Mouse (Mus musculus): ENCODE results near the gene Lclat1. TPM values are rescaled to one million over a fixed set of nuclear protein-coding genes. Genes with fewer than 3 reads are reported as not detected.

The Lclat1 gene
- polyA plus RNA-seq, 1 experiment: 2.9 TPM

DNA sequence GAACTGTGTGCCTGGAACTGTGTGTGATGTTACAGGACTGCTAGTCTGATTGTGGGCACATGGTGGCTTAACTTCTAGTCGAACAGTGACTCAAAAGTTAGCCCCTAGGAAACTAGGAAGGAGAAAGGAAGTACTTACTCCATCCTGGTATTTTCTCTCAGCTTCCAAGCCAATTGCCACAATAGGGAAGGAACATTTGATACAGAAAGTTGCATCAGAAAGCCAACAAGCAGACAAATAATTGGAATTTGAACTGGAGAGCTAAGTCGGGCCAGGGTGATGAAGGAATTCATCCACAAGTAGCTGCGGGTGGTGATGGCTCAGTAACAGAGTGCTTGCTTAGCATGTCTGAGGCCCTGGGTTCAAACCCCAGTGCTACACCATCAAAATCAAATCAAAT, 30.1 kb upstream of the Lclat1 start:
- TF ChIP-seq GATA1 (IDR thresholded peaks at IDR 0.05; ENCODE audit: low read length): no peak

DNA sequence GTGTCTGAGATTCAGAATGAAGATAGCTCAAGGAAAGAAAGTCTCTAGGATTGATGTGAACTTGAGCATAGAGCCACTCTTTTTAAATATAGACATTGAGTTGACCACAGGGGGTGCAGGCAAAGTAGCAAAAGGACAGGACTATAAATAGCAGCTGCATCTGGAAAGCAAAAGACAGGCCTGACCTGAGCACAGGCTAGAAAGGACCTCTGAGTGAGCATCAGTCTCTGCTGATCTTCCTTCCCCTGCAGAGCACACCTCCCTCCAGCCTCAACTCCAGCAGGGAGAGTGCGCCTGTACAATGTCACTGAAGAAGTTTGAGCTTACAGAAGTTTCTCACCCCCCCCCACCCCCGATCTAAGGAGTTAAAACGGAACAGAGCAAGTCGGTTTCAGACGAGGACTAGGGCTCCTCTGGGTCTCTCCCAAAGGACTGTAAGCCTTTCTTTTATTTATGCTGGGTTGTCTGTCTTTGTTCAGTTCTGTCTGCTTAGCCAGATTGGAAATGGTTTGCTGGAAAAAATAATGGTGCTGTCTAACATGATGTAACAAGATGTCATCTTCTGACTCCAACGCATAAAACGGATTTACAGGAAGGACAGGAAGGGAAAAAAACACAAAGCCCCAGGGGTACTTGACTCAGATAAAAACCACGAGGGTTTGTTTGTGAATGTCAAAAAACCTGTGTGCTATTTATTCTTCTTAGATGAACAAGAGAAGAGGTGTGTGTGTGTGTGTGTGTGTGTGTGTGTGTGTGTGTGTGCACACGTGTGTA, 26.2 kb upstream of the Lclat1 start:
- no peak for TF ChIP-seq GATA1 (IDR thresholded peaks at IDR 0.05; ENCODE audit: low read length)

DNA sequence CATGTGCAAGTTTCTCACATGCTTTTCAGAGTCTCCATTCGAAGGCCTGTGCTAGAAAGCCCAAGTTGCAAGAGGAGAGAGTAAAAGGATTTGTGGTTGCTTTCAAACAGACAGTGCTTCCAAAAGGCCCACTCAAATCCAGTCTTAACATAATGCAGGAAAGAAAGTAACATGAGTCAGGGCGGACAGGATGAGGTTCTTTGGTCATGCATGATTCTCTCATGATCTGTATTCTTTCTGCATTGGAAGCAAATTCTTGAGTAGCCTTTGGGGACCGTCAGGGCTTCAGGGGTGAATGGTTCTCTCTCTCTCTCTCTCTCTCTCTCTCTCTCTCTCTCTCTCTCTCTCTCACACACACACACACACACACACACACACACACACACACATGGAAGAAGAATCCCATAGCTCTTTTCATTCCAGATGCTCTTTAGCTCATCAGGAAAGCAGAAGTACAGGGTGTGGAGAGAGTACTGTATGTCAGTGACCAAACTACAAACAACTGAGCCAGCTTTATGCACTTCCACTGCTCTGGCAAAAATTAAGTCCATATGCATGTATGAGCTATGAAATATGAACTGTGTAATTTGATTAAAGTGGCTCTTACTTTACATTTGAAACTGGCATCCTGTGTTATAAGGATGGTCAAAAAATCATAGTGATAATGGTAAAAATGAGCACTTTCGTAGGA, 25.1 kb upstream of the Lclat1 start:
- TF ChIP-seq GATA1 (IDR thresholded peaks at IDR 0.05; ENCODE audit: low read length): no peak

DNA sequence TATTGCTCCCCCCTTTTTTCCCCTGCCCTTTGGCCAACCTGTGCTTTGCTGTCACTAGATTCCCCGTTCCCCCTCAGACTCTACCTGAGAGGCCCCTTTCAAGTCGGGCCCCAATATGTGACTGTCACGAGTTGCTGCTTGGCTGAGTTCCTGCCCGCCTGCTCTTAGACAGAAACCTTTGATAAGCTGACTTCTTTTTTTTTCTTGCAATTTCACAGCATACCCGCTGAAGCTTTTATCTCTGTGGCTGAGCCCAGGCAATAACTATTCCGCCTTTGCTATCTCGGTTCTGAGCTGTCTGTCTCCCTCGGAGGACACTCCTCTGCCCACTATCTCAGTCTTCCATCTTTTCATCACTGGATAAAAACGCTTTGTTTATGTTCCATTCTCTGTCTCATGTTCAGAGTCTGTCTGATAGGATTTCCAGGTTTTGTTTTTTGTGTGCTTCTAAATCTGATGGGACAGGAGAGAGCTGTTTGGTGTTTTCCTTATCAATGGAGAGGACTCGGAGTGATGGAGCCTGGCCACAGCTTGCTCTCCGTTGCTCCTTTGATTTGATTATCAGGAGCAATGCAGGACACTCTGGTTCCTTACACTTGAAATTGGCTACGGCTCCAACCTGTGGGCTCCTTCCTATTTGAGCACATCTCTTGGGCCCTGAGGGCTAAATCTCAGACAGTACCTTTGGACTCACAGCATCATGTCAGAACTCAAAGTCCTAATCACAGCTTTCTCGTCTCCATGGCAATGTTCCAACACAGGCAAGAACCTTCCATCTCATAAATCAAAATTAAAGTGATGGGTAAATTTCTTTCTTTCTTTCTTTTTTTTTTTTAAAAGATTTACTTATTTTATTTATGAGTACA, 20.5 kb upstream of the Lclat1 start:
- TF ChIP-seq GATA1 (IDR thresholded peaks at IDR 0.05; ENCODE audit: low read length): peak; percentile 14

DNA sequence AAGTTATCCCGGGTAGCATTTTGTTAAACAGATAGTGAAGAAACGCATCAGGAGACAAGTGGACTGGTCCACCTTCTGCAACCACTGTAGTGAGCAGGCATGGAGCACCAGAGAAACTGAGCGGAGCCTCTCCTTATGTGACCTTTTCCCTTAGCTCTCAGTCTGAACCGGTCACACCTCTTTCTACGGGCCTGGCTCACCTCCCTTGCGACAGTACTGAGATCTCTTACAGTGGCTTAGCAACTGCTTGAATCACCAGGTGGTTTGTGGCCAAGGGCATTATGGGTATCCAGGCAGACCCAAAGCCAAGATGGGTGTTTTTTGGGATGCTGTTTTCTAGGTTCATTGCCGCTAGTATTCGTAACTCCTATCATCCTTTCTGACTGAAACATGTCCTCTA, 16.4 kb upstream of the Lclat1 start:
- TF ChIP-seq GATA1 (IDR thresholded peaks at IDR 0.05; ENCODE audit: low read length): no peak

DNA sequence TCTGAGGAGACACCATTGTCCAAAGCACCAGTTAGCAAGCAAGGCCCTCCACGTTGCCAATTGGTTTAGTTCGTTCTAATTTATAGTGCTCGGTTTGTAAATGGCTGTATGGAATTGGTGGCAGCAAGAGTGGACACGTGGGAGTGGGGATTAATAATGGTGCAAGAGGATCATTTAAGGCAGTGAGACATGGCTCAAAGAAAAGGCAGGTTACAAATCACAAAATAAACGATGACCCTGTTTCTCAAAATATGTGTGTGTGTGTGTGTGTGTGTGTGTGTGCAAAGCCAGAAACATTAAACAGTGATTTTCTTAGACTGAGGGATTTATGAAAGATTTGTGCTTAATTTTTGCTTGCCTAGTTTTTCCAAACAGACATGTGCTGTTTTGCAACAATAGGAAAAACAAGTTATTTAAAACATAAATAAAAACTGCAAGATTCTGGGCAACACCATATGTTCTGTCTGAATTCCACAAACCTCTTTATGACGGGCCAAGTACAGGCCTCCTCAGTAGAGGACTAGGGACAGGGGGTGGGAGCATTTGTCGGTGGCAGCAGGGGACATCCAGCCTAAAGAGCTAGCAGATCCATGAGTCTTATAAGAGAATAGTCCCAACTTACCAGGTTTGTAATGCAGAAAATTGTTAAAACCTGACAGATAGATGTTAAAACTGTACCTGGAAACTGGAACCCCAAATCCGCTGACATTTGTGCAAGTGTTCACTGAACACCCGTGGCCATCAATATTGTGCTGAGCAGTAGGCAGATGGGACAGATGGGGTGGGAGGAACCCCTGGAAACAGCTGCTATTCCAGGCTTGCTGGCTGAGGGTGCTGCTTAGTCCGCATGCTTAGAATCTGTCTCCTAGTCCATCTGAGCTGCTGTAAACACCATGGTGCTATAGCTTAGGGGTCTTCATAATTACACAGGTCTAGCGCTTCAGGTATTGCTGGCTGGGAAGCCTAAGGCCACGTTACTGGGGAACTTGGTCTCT, 15.4 kb upstream of the Lclat1 start:
- no peak for TF ChIP-seq GATA1 (IDR thresholded peaks at IDR 0.05; ENCODE audit: low read length)

DNA sequence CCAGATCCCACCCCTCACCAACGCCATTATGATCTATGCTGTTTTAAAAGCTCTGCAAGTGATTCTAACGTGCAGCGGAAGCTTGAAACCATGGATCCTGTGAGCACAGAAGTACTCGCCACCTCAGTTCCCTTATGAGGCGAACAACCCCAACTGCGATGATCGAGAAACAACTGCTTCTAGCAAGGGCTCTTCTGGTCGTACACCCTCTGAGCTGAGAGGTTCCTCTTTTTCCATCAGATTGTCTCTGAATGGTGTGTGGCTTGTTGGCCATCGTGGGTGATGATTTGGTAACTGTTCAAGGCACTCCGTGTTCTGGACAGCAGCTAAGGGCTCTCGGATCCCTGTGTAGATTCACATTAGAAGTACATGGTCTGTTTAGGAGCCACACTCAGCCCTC, 12.7 kb upstream of the Lclat1 start:
- TF ChIP-seq GATA1 (IDR thresholded peaks at IDR 0.05; ENCODE audit: low read length): no peak

DNA sequence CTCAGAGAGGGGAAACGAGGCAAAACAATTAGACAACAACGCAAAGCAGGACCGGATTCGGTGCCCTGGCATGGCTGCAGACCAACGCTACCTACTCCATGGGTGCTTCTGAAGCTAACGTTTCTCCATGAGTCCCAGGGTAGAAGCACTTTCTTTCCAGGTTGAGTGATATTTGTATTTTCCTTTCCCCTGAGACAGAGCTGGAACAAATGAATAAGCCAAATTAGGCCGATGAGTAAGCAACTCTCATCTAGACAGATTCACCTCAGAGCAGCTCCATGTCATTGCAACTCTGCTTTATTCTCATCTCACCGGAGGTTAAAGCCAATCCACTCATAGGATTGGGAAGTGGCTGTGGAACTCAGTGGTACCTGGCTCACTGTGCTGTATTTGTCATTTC, 12.2 kb upstream of the Lclat1 start:
- TF ChIP-seq GATA1 (IDR thresholded peaks at IDR 0.05; ENCODE audit: low read length): no peak

DNA sequence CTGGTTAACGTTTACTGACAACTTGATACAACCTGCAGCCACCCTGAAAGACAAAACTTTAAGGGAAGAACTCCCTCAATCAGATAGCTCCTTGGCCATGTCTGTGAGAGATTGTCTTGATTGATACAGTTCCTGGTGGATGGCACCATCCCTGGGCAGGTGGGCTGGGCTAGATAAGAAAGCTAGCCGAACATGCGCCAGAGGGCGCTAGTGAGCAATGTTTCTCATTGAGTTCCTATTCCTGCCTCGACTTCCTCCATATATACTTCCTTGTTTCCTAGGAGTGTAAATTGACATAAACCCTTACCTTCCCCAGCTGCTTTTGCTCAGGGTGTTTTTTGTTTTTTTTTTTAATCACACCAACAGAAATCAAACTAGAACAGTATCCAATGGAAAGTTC, 11.3 kb upstream of the Lclat1 start:
- TF ChIP-seq GATA1 (IDR thresholded peaks at IDR 0.05; ENCODE audit: low read length): no peak

DNA sequence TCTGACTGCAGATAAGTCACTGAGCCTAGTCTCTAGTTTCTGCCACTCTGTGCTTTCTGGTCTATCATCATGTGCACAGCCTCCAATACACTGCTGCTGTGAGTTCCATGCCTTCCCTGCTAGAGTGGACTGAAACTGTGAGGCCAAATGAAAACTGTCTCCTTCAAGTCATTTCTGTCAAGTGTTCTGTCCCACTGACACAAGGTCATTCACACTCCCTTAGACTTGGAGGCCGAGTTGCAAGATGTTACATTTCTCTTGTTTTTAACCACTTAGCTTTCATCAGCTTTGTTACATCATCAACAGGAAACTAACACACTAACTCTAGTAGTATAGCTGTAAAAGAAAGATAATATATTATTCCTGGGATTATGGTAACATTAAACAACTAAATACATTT, 9.1 kb upstream of the Lclat1 start:
- TF ChIP-seq GATA1 (IDR thresholded peaks at IDR 0.05; ENCODE audit: low read length): no peak

DNA sequence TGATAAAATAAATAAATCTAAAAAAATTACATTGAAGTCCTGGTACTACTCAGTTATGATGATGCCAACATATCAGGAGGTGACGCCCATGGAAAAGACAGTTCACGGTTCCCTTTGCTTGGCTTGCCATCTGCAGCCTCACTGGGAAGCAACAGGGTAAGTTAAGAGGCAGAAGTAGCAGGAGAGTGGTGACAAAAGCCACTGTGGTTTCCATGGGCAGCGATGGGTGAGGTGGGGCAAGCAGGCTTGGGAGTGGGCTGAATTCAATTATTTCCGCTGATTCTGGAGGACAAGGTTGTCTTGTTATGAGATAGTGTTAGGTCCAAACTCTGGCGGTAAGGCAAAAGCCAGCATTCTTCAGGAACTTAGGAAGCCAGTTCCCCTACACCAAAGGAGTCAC, 7.4 kb upstream of the Lclat1 start:
- no peak for TF ChIP-seq GATA1 (IDR thresholded peaks at IDR 0.05; ENCODE audit: low read length)

DNA sequence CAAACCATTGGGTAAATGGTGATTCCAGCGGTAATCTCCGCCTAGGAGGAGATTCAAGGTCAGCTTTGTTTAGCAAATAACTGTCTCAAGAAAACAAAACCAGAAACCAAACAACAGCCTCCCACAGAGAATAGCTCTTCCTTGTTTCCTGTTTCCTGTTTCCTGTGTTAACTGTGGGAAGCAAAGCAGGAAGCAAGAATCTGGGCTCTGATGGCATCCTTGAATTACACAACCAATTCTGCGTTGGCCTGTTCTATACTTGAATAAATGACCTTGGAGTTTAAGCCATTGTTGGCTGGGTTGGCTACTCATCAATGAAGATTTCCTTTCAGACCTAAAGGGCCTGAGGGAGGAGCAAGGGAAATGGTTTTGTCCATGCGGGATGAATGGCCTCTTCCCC, 5.2 kb upstream of the Lclat1 start:
- no peak for TF ChIP-seq GATA1 (IDR thresholded peaks at IDR 0.05; ENCODE audit: low read length)

DNA sequence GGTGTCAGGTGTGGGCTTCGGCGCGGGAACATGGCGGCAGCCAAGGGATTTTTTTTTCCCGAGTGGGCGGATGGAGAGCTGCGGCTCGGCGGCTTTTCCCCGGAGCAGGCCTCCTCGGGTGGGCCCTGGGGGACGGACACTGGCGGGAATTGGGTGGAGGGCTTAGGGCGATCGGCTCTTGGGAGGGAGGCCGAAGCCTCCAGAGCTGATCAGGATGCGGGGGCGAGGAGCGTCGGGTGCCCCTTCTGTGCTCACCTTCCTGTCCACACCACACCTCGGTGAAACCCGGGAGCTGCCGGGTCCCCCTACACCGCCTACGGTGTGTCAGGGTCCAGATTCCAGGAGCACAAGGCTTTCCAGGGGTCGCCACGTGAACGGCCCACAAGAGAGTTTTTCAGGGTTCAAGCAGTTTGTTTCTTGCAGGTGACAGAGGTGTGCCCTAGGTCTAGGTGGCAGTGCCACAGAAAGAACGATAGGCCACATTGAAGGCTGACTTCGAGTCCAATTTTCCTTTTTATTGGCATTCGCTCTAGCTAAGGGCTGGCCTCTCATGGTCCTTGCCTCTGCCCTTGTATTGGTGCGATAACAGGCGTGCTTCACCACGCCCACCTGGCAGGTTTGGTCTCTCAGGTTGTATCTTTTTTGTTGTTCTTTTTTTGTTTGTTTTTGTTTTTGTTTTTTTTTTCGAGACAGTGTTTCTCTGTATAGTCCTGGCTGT, 544 bp downstream of the Lclat1 start:
- no peak for TF ChIP-seq GATA1 (IDR thresholded peaks at IDR 0.05; ENCODE audit: low read length)

DNA sequence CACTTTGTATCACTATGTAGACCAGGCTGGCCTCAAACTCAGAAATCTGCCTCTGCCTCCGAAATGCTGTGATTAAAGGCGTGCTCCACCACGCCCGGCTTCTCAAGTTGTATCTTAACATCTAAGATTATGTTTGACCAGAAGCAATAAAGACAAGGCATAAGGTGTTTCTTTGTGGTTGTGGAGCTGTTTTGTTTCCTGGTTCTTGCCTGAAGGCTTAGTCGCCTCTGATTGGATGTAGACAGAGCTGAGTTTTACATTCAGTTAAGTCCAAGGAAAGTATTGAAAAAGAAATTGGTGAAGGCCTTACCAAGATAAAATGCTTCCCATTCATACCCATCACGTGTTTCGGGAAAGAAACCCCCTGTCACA, 1.1 kb downstream of the Lclat1 start:
- no peak for TF ChIP-seq GATA1 (IDR thresholded peaks at IDR 0.05; ENCODE audit: low read length)
